Mouse (Mus musculus): ENCODE measurements at regions not wholly inside any gene's neighbourhood (a gene's known extent, or its start where the extent isn't known, plus 50 kb on each side); places are given as distances from the start of the nearest gene placed in this dataset.

DNA sequence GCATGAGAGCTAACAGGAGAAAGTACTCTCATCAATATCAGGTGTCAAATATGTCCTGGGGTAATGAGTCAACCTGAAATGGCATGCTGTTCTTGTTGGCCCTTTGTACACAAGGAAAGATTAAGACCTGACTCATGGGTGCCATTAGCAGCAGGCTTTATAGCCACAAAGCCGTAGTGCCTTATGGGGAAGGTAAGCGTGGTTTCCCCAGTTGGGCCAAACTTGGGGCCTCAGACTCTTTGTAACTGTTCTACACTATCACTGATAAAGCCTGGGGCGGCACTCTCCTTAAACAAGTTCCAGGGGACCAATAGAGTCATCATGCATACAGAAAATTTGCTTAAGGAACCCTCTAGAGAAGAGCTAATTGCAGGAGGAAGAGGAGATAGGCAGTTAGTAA is 1228.9 kb upstream of the A1bg start:
- peaks cover 69% of the 10 kb centered on the region for H3K79me2 ChIP-seq (ENCODE audit: control insufficient read depth, insufficient read depth, low read length, poor library complexity)

GRCm38 (mm10) chr15:62150296-62150695 is 1227.5 kb upstream of the A1bg start:
- Histone ChIP-seq H3K4me3 (ENCODE audit: control insufficient read depth in 1 of 2, insufficient read depth in 1 of 2, low read depth in 2 of 2, low read length in 2 of 2) (no peak overlapping the region), H3K36me3 (ENCODE audit: control insufficient read depth in 1 of 2, insufficient read depth in 2 of 2, low read length in 2 of 2) (peaks cover 2 to 77% of the 10 kb centered on the region in 2 experiments; a peak in 2 of 4 replicates), H3K27ac (ENCODE audit: control insufficient read depth, low read depth, low read length) (peak overlapping the region; percentile 77), H3K27me3 (ENCODE audit: control insufficient read depth in 1 of 2, insufficient read depth in 2 of 2, low read length in 2 of 2) (no peaks in the 10 kb centered on the region), H3K4me1 (ENCODE audit: control insufficient read depth in 1 of 2, insufficient read depth in 2 of 2, low read length in 2 of 2) (peaks cover 33 to 76% of the 10 kb centered on the region in 2 experiments), H3K9me3 (replicated peaks; ENCODE audit: insufficient read depth, low read length) (no peaks in the 10 kb centered on the region), H3K9ac (ENCODE audit: control insufficient read depth, low read depth, low read length, poor library complexity, severe bottlenecking) (no peak overlapping the region), H3K79me2 (ENCODE audit: control insufficient read depth, insufficient read depth, low read length, poor library complexity) (peaks cover 67% of the 10 kb centered on the region)
- no peak for DNase-seq (ENCODE audit: low read depth, low spot score)
- no peak for TF ChIP-seq SIN3A (IDR thresholded peaks at IDR 0.05; ENCODE audit: low read length)
- TF ChIP-seq GABPA (IDR thresholded peaks at IDR 0.05; ENCODE audit: low read depth, low read length): no peak

More for the DNA sequence above, 1228.9 kb upstream of the A1bg start:
- Histone ChIP-seq H3K9me3 (replicated peaks; ENCODE audit: insufficient read depth, low read length) (no peaks in the 10 kb centered on the region), H3K4me3 (ENCODE audit: control insufficient read depth in 1 of 2, insufficient read depth in 1 of 2, low read depth in 2 of 2, low read length in 2 of 2) (no peak overlapping the region), H3K27ac (ENCODE audit: control insufficient read depth, low read depth, low read length) (peak overlapping the region; percentile 77), H3K4me1 (ENCODE audit: control insufficient read depth in 1 of 2, insufficient read depth in 2 of 2, low read length in 2 of 2) (peaks cover 32 to 77% of the 10 kb centered on the region in 2 experiments), H3K9ac (ENCODE audit: control insufficient read depth, low read depth, low read length, poor library complexity, severe bottlenecking) (no peak overlapping the region), H3K27me3 (ENCODE audit: control insufficient read depth in 1 of 2, insufficient read depth in 2 of 2, low read length in 2 of 2) (no peaks in the 10 kb centered on the region), H3K36me3 (ENCODE audit: control insufficient read depth in 1 of 2, insufficient read depth in 2 of 2, low read length in 2 of 2) (peaks cover under 1 to 75% of the 10 kb centered on the region in 2 experiments; a peak in 2 of 4 replicates)
- peak; percentile 91 for DNase-seq (ENCODE audit: low read depth, low spot score)
- TF ChIP-seq JUND (IDR thresholded peaks at IDR 0.05; ENCODE audit: low read depth, low read length): no peak
- TF ChIP-seq CTCF (IDR thresholded peaks at IDR 0.05 in 2 of 3, conservative IDR thresholded peaks at IDR 0.05 in 1 of 3; ENCODE audit: control insufficient read depth in 1 of 3, insufficient read depth in 1 of 3, low read depth in 2 of 3, low read length in 3 of 3, poor library complexity in 1 of 3, severe bottlenecking in 1 of 3): no peak
- TF ChIP-seq POLR2A (IDR thresholded peaks at IDR 0.05; ENCODE audit: control insufficient read depth in 1 of 2, insufficient read depth in 1 of 2, low read depth in 1 of 2, low read length in 2 of 2, poor library complexity in 1 of 2): peak in 1 of 2 experiments; percentile 57; a peak in 2 of 4 replicates
- peak; percentile 48 for TF ChIP-seq MAX (IDR thresholded peaks at IDR 0.05; ENCODE audit: low read length)
- TF ChIP-seq CHD1 (IDR thresholded peaks at IDR 0.05; ENCODE audit: low read depth, low read length): no peak
- peak; percentile 65 for TF ChIP-seq MYB (IDR thresholded peaks at IDR 0.05; ENCODE audit: low read depth, low read length)
- TF ChIP-seq UBTF (IDR thresholded peaks at IDR 0.05; ENCODE audit: borderline replicate concordance, insufficient read depth, low read depth, low read length): no peak
- TF ChIP-seq POLR2AphosphoS2 (IDR thresholded peaks at IDR 0.05; ENCODE audit: low read length): no peak
- TF ChIP-seq GATA1 (IDR thresholded peaks at IDR 0.05; ENCODE audit: low read depth, low read length): peak; percentile 43; the same call in 1 of the 2 replicates
- TF ChIP-seq ZMIZ1 (IDR thresholded peaks at IDR 0.05; ENCODE audit: low read depth, low read length): no peak
- no peak for TF ChIP-seq USF1 (IDR thresholded peaks at IDR 0.05; ENCODE audit: low read depth, low read length)
- no peak for TF ChIP-seq E2F4 (IDR thresholded peaks at IDR 0.05; ENCODE audit: borderline replicate concordance, low read depth, low read length)
- no peak; the same call in 1 of the 2 replicates for TF ChIP-seq SIN3A (IDR thresholded peaks at IDR 0.05; ENCODE audit: low read length)
- no peak for TF ChIP-seq POLR2AphosphoS5 (IDR thresholded peaks at IDR 0.05; ENCODE audit: borderline replicate concordance, low read depth, low read length)
- TF ChIP-seq SMC3 (IDR thresholded peaks at IDR 0.05; ENCODE audit: low read depth, low read length): no peak
- TF ChIP-seq RAD21 (IDR thresholded peaks at IDR 0.05; ENCODE audit: low read depth, low read length): no peak
- peak in 1 of 2 experiments; percentile 80; a peak in 2 of 4 replicates for TF ChIP-seq EP300 (IDR thresholded peaks at IDR 0.05; ENCODE audit: low read depth in 1 of 2, low read length in 2 of 2)
- no peak for TF ChIP-seq TAL1 (IDR thresholded peaks at IDR 0.05; ENCODE audit: low read length)
- no peak for TF ChIP-seq ZC3H11A (IDR thresholded peaks at IDR 0.05; ENCODE audit: low read depth, low read length)
- TF ChIP-seq MXI1 (IDR thresholded peaks at IDR 0.05; ENCODE audit: low read depth, low read length): peak; percentile 45; the same call in 1 of the 2 replicates
- TF ChIP-seq CHD2 (IDR thresholded peaks at IDR 0.05; ENCODE audit: low read length): no peak
- TF ChIP-seq USF2 (IDR thresholded peaks at IDR 0.05; ENCODE audit: borderline replicate concordance in 1 of 2, insufficient read depth in 1 of 2, low read depth in 1 of 2, low read length in 2 of 2): no peak
- TF ChIP-seq MEF2A (IDR thresholded peaks at IDR 0.05; ENCODE audit: extremely low read depth, insufficient replicate concordance, low read depth, low read length, poor library complexity, severe bottlenecking): no peak
- no peak for TF ChIP-seq KAT2A (conservative IDR thresholded peaks at IDR 0.05; ENCODE audit: low read depth, low read length)
- no peak for TF ChIP-seq BHLHE40 (IDR thresholded peaks at IDR 0.05; ENCODE audit: borderline replicate concordance, low read depth, low read length)
- peak; percentile 82 for TF ChIP-seq TBP (IDR thresholded peaks at IDR 0.05; ENCODE audit: low read depth, low read length)
- TF ChIP-seq HCFC1 (IDR thresholded peaks at IDR 0.05; ENCODE audit: low read depth, low read length): 0 out of 2 replicates have a peak, but pooled peaks have one; percentile 49
- peak; percentile 74 for TF ChIP-seq ETS1 (IDR thresholded peaks at IDR 0.05; ENCODE audit: low read depth, low read length)
- TF ChIP-seq NELFE (IDR thresholded peaks at IDR 0.05; ENCODE audit: low read depth, low read length): no peak
- TF ChIP-seq NRF1 (IDR thresholded peaks at IDR 0.05; ENCODE audit: insufficient read depth, low read depth, low read length, poor library complexity, severe bottlenecking): no peak
- no peak for TF ChIP-seq ZNF384 (IDR thresholded peaks at IDR 0.05; ENCODE audit: low read depth, low read length)
- no peak for TF ChIP-seq MAFK (IDR thresholded peaks at IDR 0.05; ENCODE audit: borderline replicate concordance, low read depth, low read length)
- peak; percentile 44 for TF ChIP-seq TCF12 (IDR thresholded peaks at IDR 0.05; ENCODE audit: low read depth, low read length)
- no peak for TF ChIP-seq ZKSCAN1 (IDR thresholded peaks at IDR 0.05; ENCODE audit: low read depth, low read length)
- TF ChIP-seq ELF1 (IDR thresholded peaks at IDR 0.05; ENCODE audit: low read depth, low read length): no peak
- TF ChIP-seq MYC (IDR thresholded peaks at IDR 0.05; ENCODE audit: low read depth, low read length): peak; percentile 78
- TF ChIP-seq MAZ (IDR thresholded peaks at IDR 0.05; ENCODE audit: low read depth, low read length): no peak
- no peak for TF ChIP-seq GABPA (IDR thresholded peaks at IDR 0.05; ENCODE audit: low read depth, low read length)
